Mouse (Mus musculus): ENCODE data around the gene Slc1a3. TPM values are rescaled to one million over a fixed set of nuclear protein-coding genes. Genes with fewer than 3 reads are reported as not detected.
"Not testable (repeated sequence)": the region's sequence is repeated elsewhere in the genome, so short reads cannot be mapped to it uniquely, and the experiment has no call there.

The Slc1a3 gene
- polyA plus RNA-seq, 1 experiment: 10.6 TPM

DNA sequence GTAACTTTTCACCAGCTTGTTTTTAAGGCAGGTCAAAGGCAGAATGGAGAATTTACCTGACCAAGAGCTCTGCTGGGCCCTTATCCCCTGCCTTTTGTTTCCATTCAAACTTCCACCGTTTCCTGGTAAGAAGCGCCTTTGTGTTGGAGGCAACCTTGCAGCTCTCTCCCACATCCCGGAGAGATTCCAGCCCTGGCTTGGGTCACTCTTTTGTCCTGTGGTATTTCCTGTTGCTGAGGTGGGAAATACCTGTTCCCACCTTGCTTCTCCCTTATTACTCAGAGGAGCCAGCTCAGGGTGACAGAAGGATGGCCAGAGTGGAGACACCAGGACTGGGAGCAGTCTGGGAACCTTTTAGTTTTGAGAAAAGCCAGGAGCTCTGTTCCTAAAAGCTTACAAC is 12.6 kb downstream of the Slc1a3 start:
- TF ChIP-seq POLR2A (IDR thresholded peaks at IDR 0.05; ENCODE audit: borderline replicate concordance, control insufficient read depth, low read depth, low read length) (no peak), CTCF (IDR thresholded peaks at IDR 0.05; ENCODE audit: control insufficient read depth, insufficient read depth, low read length) (no peak)
- WGBS: 80% methylated on average over 3 of the region's 3 CpGs
- Histone ChIP-seq H3K27ac (ENCODE audit: control insufficient read depth, insufficient read depth, low read depth, low read length, poor library complexity) (no peak overlapping the region), H3K4me1 (ENCODE audit: control insufficient read depth, insufficient read depth, low read length) (no peaks in the 10 kb centered on the region), H3K4me3 (replicated peaks; ENCODE audit: control insufficient read depth, low read depth, low read length) (no peak overlapping the region)

DNA sequence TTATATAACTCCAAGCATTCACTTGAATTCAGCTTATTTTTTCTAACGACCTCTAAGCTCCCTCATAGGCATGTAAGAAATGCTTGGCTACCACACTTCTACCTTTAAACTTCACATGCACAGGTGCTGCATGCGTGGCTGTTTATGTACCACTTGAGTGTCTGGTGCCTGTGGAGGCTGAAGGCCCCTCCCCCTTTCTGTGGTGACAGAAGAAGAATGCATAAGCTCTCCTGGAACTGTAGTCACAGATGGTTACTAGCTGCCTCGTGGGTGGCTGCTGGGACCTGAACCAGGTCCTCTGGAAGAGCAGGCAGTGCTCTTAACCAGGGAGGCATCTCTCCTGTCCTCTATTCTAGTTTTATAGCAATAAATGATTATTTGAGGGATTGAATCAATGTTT is 13.1 kb downstream of the Slc1a3 start:
- 53% methylated on average over 3 of the region's 3 CpGs for WGBS
- TF ChIP-seq CTCF (IDR thresholded peaks at IDR 0.05; ENCODE audit: control insufficient read depth, insufficient read depth, low read length) (no peak), POLR2A (IDR thresholded peaks at IDR 0.05; ENCODE audit: borderline replicate concordance, control insufficient read depth, low read depth, low read length) (no peak)
- no peak overlapping the region for H3K27ac ChIP-seq (ENCODE audit: control insufficient read depth, insufficient read depth, low read depth, low read length, poor library complexity)
- no peaks in the 10 kb centered on the region for H3K4me1 ChIP-seq (ENCODE audit: control insufficient read depth, insufficient read depth, low read length)
- no peak overlapping the region for H3K4me3 ChIP-seq (replicated peaks; ENCODE audit: control insufficient read depth, low read depth, low read length)

DNA sequence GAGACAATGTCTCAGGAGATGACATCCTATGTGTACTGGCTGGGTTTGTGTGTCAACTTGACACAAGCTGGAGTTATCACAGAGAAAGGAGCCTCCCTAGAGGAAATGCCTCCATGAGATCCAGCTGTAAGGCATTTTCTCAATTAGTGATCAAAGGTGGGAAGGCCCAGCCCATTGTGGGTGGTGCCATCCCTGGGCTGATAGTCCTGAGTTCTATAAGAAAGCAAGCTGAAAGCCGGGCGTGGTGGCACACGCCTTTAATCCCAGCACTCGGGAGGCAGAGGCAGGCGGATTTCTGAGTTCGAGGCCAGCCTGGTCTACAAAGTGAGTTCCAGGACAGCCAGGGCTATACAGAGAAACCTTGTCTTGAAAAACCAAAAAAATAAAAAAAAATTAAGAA is 20.4 kb downstream of the Slc1a3 start:
- H3K4me3 ChIP-seq (replicated peaks; ENCODE audit: control insufficient read depth, low read depth, low read length); H3K4me1 ChIP-seq (ENCODE audit: control insufficient read depth, insufficient read depth, low read length); H3K27ac ChIP-seq (ENCODE audit: control insufficient read depth, insufficient read depth, low read depth, low read length, poor library complexity): not testable (repeated sequence)
- WGBS: 85% methylated on average over 6 of the region's 6 CpGs

DNA sequence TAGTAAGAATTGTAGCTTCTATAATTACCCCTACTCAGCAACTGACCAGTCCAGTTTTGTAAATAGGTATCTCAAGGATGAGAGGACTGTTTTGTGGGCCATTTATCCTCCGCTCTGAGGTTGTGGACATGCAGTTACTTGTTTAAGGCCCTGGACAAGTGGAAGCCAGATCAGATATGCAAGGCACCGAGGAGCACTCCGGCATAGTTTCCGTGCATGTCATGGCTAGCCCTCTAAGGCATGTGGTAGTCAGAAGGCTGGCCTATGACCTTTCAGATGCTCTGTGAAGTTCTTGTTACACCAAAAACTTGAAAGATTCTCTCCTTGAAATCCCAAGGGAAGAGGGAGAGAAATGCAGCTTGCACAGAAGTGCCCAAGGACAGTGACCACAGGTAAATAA is 23.7 kb downstream of the Slc1a3 start:
- no peaks in the 10 kb centered on the region for H3K4me1 ChIP-seq (ENCODE audit: control insufficient read depth, insufficient read depth, low read length)
- 88% methylated on average over 4 of the region's 4 CpGs for WGBS
- H3K4me3 ChIP-seq (replicated peaks; ENCODE audit: control insufficient read depth, low read depth, low read length): no peak overlapping the region

DNA sequence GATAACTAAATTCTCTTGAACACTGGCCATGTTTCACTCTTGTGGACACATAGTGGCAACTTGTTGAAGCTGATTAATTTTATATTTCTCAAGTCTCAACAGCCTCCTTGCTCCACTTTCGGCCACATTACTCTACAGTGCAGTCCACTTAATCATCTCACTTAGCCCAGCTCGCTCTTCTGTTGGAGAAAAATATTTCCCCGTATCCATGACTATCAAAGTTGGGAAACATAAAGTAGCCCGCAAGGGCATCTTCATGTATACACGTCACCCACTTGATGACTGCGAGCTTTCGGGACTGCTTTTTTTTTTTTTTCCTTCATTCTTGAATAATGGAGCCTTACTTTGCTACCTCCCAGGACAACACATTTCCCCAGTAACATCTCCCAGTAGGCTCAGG is 25.1 kb downstream of the Slc1a3 start:
- H3K27ac ChIP-seq (ENCODE audit: control insufficient read depth, insufficient read depth, low read depth, low read length, poor library complexity): no peak overlapping the region
- TF ChIP-seq POLR2A (IDR thresholded peaks at IDR 0.05; ENCODE audit: borderline replicate concordance, control insufficient read depth, low read depth, low read length): no peak
- no peak for TF ChIP-seq CTCF (IDR thresholded peaks at IDR 0.05; ENCODE audit: control insufficient read depth, insufficient read depth, low read length)
- H3K4me3 ChIP-seq (replicated peaks; ENCODE audit: control insufficient read depth, low read depth, low read length): no peak overlapping the region
- 89% methylated on average over 7 of the region's 7 CpGs for WGBS
- no peaks in the 10 kb centered on the region for H3K4me1 ChIP-seq (ENCODE audit: control insufficient read depth, insufficient read depth, low read length)

More for the DNA sequence above, 23.7 kb downstream of the Slc1a3 start:
- H3K27ac ChIP-seq (ENCODE audit: control insufficient read depth, insufficient read depth, low read depth, low read length, poor library complexity): no peak overlapping the region
- TF ChIP-seq CTCF (IDR thresholded peaks at IDR 0.05; ENCODE audit: control insufficient read depth, insufficient read depth, low read length) (no peak), POLR2A (IDR thresholded peaks at IDR 0.05; ENCODE audit: borderline replicate concordance, control insufficient read depth, low read depth, low read length) (no peak)

DNA sequence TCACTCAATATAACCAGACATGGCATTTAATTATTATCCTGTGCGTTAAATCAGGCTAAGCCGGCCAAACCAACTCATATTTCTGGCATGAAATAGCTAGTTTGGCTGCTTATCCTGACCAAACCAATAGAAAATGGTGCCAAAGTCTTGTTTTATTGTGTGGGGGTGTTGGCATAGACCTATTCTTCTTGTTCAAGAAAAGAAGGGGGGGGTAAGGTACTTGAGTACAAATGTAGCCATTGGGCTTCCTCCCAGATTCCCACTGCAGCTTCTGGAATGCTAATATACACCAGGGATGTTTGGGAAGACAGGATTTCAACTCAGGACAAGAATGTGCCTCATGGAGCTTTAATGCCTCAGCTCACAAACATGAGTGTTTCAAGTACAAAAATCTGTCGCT is 26.3 kb downstream of the Slc1a3 start:
- TF ChIP-seq CTCF (IDR thresholded peaks at IDR 0.05; ENCODE audit: control insufficient read depth, insufficient read depth, low read length) (no peak), POLR2A (IDR thresholded peaks at IDR 0.05; ENCODE audit: borderline replicate concordance, control insufficient read depth, low read depth, low read length) (no peak)
- WGBS: 83% methylated on average over 3 of the region's 3 CpGs
- H3K27ac ChIP-seq (ENCODE audit: control insufficient read depth, insufficient read depth, low read depth, low read length, poor library complexity): no peak overlapping the region
- no peaks in the 10 kb centered on the region for H3K4me1 ChIP-seq (ENCODE audit: control insufficient read depth, insufficient read depth, low read length)
- no peak overlapping the region for H3K4me3 ChIP-seq (replicated peaks; ENCODE audit: control insufficient read depth, low read depth, low read length)

DNA sequence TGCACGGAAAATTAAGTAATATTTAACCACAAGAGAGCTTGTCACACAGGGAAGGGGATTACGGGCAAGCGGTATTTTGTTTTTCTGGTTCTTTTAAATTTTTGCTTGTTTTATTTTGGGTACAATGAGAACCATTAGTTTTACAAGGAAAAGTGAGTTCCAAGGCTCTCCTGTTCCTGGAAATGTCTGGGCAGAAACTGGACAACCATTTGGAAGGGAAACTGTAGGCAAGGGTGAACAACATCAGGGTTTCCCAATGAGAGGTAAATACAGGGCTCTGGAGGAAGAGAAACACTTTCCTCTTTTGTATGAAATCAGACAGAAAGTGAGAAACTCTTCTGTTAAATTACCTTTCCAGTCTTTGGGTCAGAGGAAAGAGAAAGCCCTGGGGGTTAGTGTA is 27.7 kb downstream of the Slc1a3 start:
- Histone ChIP-seq H3K4me3 (replicated peaks; ENCODE audit: control insufficient read depth, low read depth, low read length) (no peak overlapping the region), H3K27ac (ENCODE audit: control insufficient read depth, insufficient read depth, low read depth, low read length, poor library complexity) (no peak overlapping the region), H3K4me1 (ENCODE audit: control insufficient read depth, insufficient read depth, low read length) (no peaks in the 10 kb centered on the region)
- 79% methylated on average over 3 of the region's 3 CpGs for WGBS
- no peak for TF ChIP-seq CTCF (IDR thresholded peaks at IDR 0.05; ENCODE audit: control insufficient read depth, insufficient read depth, low read length)
- no peak for TF ChIP-seq POLR2A (IDR thresholded peaks at IDR 0.05; ENCODE audit: borderline replicate concordance, control insufficient read depth, low read depth, low read length)

DNA sequence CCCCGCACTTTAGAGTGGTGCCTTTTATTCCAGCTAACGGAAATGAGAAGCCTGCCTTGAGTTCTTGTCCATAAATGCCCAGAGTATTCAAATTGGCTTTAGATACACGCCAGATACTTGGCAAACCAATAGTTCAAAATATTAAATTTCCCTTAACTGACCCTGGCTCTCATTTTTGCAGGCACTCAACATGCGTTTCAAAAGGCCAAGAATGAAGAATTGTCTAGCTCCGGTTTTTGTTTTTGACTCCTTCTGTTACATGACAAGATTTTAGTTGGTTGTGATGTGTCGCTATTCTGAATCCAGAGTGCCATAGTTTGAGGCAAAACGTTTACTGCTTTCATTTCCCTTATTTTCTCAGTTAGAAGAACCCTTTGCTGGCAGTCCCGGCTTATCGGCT is 28.1 kb downstream of the Slc1a3 start:
- TF ChIP-seq POLR2A (IDR thresholded peaks at IDR 0.05; ENCODE audit: borderline replicate concordance, control insufficient read depth, low read depth, low read length): no peak
- TF ChIP-seq CTCF (IDR thresholded peaks at IDR 0.05; ENCODE audit: control insufficient read depth, insufficient read depth, low read length): no peak
- H3K4me3 ChIP-seq (replicated peaks; ENCODE audit: control insufficient read depth, low read depth, low read length): no peak overlapping the region
- 78% methylated on average over 9 of the region's 9 CpGs for WGBS
- no peaks in the 10 kb centered on the region for H3K4me1 ChIP-seq (ENCODE audit: control insufficient read depth, insufficient read depth, low read length)
- no peak overlapping the region for H3K27ac ChIP-seq (ENCODE audit: control insufficient read depth, insufficient read depth, low read depth, low read length, poor library complexity)

DNA sequence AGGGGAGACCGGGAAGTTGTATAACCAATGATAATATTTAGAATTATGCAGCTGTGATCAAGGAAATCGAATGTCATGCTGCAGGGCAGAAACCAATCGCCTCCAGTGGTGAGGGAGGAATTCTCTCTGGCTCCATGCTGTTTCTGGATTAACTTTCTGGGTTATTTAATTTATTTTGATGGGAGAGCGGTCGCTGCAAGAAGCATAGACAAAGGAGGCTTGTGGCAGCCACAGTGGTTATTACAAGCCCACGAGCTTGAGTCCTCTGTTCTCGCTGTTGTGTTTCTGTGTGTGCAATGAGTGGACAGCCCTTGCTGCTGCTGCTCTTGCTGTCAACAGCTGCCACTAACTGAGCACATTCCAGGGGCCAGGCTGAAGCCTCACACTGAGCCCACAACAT is 28.6 kb downstream of the Slc1a3 start:
- WGBS: 81% methylated on average over 7 of the region's 7 CpGs
- Histone ChIP-seq H3K4me3 (replicated peaks; ENCODE audit: control insufficient read depth, low read depth, low read length) (no peak overlapping the region), H3K4me1 (ENCODE audit: control insufficient read depth, insufficient read depth, low read length) (no peaks in the 10 kb centered on the region), H3K27ac (ENCODE audit: control insufficient read depth, insufficient read depth, low read depth, low read length, poor library complexity) (no peak overlapping the region)
- TF ChIP-seq CTCF (IDR thresholded peaks at IDR 0.05; ENCODE audit: control insufficient read depth, insufficient read depth, low read length) (no peak), POLR2A (IDR thresholded peaks at IDR 0.05; ENCODE audit: borderline replicate concordance, control insufficient read depth, low read depth, low read length) (no peak)

Data from bone marrow, adult 2 months (tissue).